Mouse (Mus musculus) telencephalon, adult 2 months (tissue): ENCODE measurements around the gene Lck.

Experiments
- DNase-seq: peaks from one replicate; pipeline ENCODE4 v3.0.0-alpha.2; 2011; ENCODE audit warnings: low read depth, low spot score

The Lck gene

GRCm38 (mm10) chr4:129585773-129586172 is 12.3 kb upstream of the Lck start:
- no peak for DNase-seq

- DNase-seq = no peak
These were observed 11.6 kb upstream of the Lck start for GRCm38 (mm10) chr4:129584884-129585608.

- DNase-seq = no peak
These were observed 10.9 kb upstream of the Lck start for GRCm38 (mm10) chr4:129584370-129584769.

- DNase-seq = no peak
These were observed 8.8 kb upstream of the Lck start for GRCm38 (mm10) chr4:129582251-129582650.

GRCm38 (mm10) chr4:129580347-129580746 is 6.9 kb upstream of the Lck start:
- no peak for DNase-seq

GRCm38 (mm10) chr4:129578466-129578865 is 5.0 kb upstream of the Lck start, which contains the start of gene Fam167b:
Fam167b (minus strand) TSS chr4:129578549.
- DNase-seq = no peak

- no peak for DNase-seq
These were observed 4.2 kb upstream of the Lck start for GRCm38 (mm10) chr4:129577688-129578087.

GRCm38 (mm10) chr4:129576863-129577491 is 3.5 kb upstream of the Lck start:
- no peak for DNase-seq

- DNase-seq = no peak
These were observed 1.9 kb upstream of the Lck start for GRCm38 (mm10) chr4:129575171-129575844.

GRCm38 (mm10) chr4:129573093-129573370 is 409 bp downstream of the Lck start:
- no peak for DNase-seq

- no peak for DNase-seq
These were observed 977 bp downstream of the Lck start for GRCm38 (mm10) chr4:129572236-129573092.

GRCm38 (mm10) chr4:129571551-129572084 is 1.8 kb downstream of the Lck start:
- no peak for DNase-seq

GRCm38 (mm10) chr4:129570028-129570427 is 3.4 kb downstream of the Lck start:
- DNase-seq = no peak

- no peak for DNase-seq
These were observed 5.1 kb downstream of the Lck start for GRCm38 (mm10) chr4:129568366-129568765.

GRCm38 (mm10) chr4:129565139-129565538 is 8.3 kb downstream of the Lck start:
- DNase-seq = no peak

GRCm38 (mm10) chr4:129563718-129564117 is 9.7 kb downstream of the Lck start:
- no peak for DNase-seq

GRCm38 (mm10) chr4:129561184-129561583 is 12.3 kb downstream of the Lck start:
- DNase-seq = no peak

- DNase-seq = no peak
These were observed 15.0 kb downstream of the Lck start for GRCm38 (mm10) chr4:129558321-129558955.

GRCm38 (mm10) chr4:129557256-129557808 is 16.1 kb downstream of the Lck start:
- no peak for DNase-seq

GRCm38 (mm10) chr4:129556532-129557223 is 16.8 kb downstream of the Lck start:
- DNase-seq = peak; percentile 57
